Mouse (Mus musculus) CH12.LX (cell line): ENCODE measurements around the gene Hnrnpa3. TPM values are rescaled to one million over a fixed set of nuclear protein-coding genes. Genes with fewer than 3 reads are reported as not detected.

ENCODE experiments used
- DNase-seq: peaks from one replicate; pipeline ENCODE4 v3.0.0-alpha.2; 2013; ENCODE audit errors: extremely low read depth
- H3K27ac ChIP-seq: 2 replicates; pipeline ENCODE4 v1.5.1; 2012; ENCODE audit warnings: low read depth, mild to moderate bottlenecking, control low read depth, moderate library complexity; ENCODE audit not compliant: insufficient read depth
- H3K27me3 ChIP-seq: replicated peaks from 2 replicates; pipeline ENCODE3; 2012; ENCODE audit warnings: inconsistent platforms
- H3K36me3 ChIP-seq, 2 experiments: replicated peaks in 1 of 2; 2 replicates each; pipeline versions ENCODE3 to v1.6.1; 2012; ENCODE audit warnings: inconsistent platforms in 1 of 2, low read length in 1 of 2, mild to moderate bottlenecking in 1 of 2, mixed read lengths in 1 of 2, moderate library complexity in 1 of 2; ENCODE audit not compliant: control insufficient read depth in 1 of 2, insufficient read depth in 1 of 2
- H3K4me1 ChIP-seq, 2 experiments: 2 replicates each; pipeline ENCODE4 v1.6.1; 2012; ENCODE audit warnings: inconsistent platforms in 1 of 2, moderate library complexity in 1 of 2; ENCODE audit not compliant: insufficient read depth in 2 of 2, control insufficient read depth in 1 of 2
- H3K4me2 ChIP-seq: 2 replicates; pipeline ENCODE4 v1.6.1; 2012; ENCODE audit warnings: low read depth, mild to moderate bottlenecking, control low read depth; ENCODE audit not compliant: poor library complexity, insufficient read depth, severe bottlenecking
- H3K4me3 ChIP-seq, 3 experiments: fragments of 150-350 bp in 1 of 3; sonication (generic) in 1 of 3; replicated peaks in 1 of 3; 2 replicates each; pipeline versions ENCODE3 to v1.5.1; 2011 to 2012; ENCODE audit warnings: low read depth in 2 of 3, low read length in 2 of 3, mild to moderate bottlenecking in 2 of 3, moderate library complexity in 2 of 3, control low read depth in 1 of 3, improper control_type of control experiment in 1 of 3, inconsistent platforms in 1 of 3, mixed read lengths in 1 of 3; ENCODE audit not compliant: poor library complexity in 1 of 3
- H3K79me2 ChIP-seq: replicated peaks from 2 replicates; pipeline ENCODE4 v1.6.1; 2012; ENCODE audit warnings: mild to moderate bottlenecking, moderate library complexity; ENCODE audit not compliant: control insufficient read depth, poor library complexity, insufficient read depth, severe bottlenecking; ENCODE audit errors: extremely low read depth
- H3K9ac ChIP-seq: 2 replicates; pipeline ENCODE4 v1.6.1; 2012; ENCODE audit warnings: low read depth, mild to moderate bottlenecking, control low read depth, moderate library complexity; ENCODE audit not compliant: insufficient read depth
- H3K9me3 ChIP-seq: replicated peaks from 2 replicates; pipeline ENCODE3; 2012; ENCODE audit warnings: low read length, inconsistent platforms, mixed read lengths
- CHD2 ChIP-seq: IDR thresholded peaks from 2 replicates; pipeline ENCODE4 v1.6.1; 2011; ENCODE audit warnings: low read length, improper control_type of control experiment
- CTCF ChIP-seq, 2 experiments: IDR thresholded peaks in 1 of 2; conservative IDR thresholded peaks in 1 of 2; 2 replicates each; pipeline ENCODE4 v1.5.1; 2011 to 2012; ENCODE audit warnings: low read depth in 2 of 2, low read length in 2 of 2, improper control_type of control experiment in 1 of 2, inconsistent platforms in 1 of 2, mild to moderate bottlenecking in 1 of 2, moderate library complexity in 1 of 2
- GABPA ChIP-seq: IDR thresholded peaks from 2 replicates; pipeline ENCODE4 v1.6.1; 2012; ENCODE audit warnings: low read depth, low read length, improper control_type of control experiment, inconsistent platforms; ENCODE audit not compliant: insufficient replicate concordance
- HCFC1 ChIP-seq: IDR thresholded peaks from 2 replicates; pipeline ENCODE4 v1.6.1; 2012; ENCODE audit warnings: low read depth, mild to moderate bottlenecking, inconsistent platforms, low read length, improper control_type of control experiment
- JUN ChIP-seq: IDR thresholded peaks from 2 replicates; pipeline ENCODE4 v1.6.1; 2011; ENCODE audit warnings: low read depth, mild to moderate bottlenecking, low read length, improper control_type of control experiment, moderate library complexity; ENCODE audit not compliant: insufficient read depth
- JUND ChIP-seq: conservative IDR thresholded peaks from 2 replicates; pipeline ENCODE4 v1.6.1; 2011; ENCODE audit warnings: low read depth, low read length, improper control_type of control experiment
- KAT2A ChIP-seq: IDR thresholded peaks from 2 replicates; pipeline ENCODE4 v1.6.1; 2012; ENCODE audit warnings: low read length, improper control_type of control experiment, inconsistent platforms; ENCODE audit not compliant: insufficient replicate concordance
- MAFK ChIP-seq: IDR thresholded peaks from 2 replicates; pipeline ENCODE4 v1.6.1; 2011; ENCODE audit warnings: low read length, improper control_type of control experiment; ENCODE audit not compliant: insufficient replicate concordance
- MAZ ChIP-seq: IDR thresholded peaks from 2 replicates; pipeline ENCODE4 v1.6.1; 2012; ENCODE audit warnings: low read depth, mild to moderate bottlenecking, inconsistent platforms, low read length, improper control_type of control experiment, moderate library complexity
- MEF2A ChIP-seq: IDR thresholded peaks from 2 replicates; pipeline ENCODE4 v1.6.1; 2014; ENCODE audit warnings: low read depth, mild to moderate bottlenecking, inconsistent platforms, low read length, improper control_type of control experiment, borderline replicate concordance
- MXI1 ChIP-seq: IDR thresholded peaks from 2 replicates; pipeline ENCODE4 v1.6.1; 2011; ENCODE audit warnings: mild to moderate bottlenecking, low read depth, low read length, improper control_type of control experiment
- NELFE ChIP-seq: IDR thresholded peaks from 2 replicates; pipeline ENCODE4 v1.6.1; 2011; ENCODE audit warnings: low read depth, low read length, improper control_type of control experiment
- NRF1 ChIP-seq: IDR thresholded peaks from 2 replicates; pipeline ENCODE4 v1.6.1; 2014; ENCODE audit warnings: low read depth, mild to moderate bottlenecking, inconsistent platforms, low read length, improper control_type of control experiment, moderate library complexity
- PAX5 ChIP-seq: IDR thresholded peaks from 2 replicates; pipeline ENCODE4 v1.6.1; 2012; ENCODE audit warnings: low read length, inconsistent platforms, mixed read lengths
- POLR2A ChIP-seq: IDR thresholded peaks from 2 replicates; pipeline ENCODE4 v1.6.1; 2011; ENCODE audit warnings: low read depth, mild to moderate bottlenecking, improper control_type of control experiment, low read length
- SMC3 ChIP-seq: IDR thresholded peaks from 2 replicates; pipeline ENCODE4 v1.6.1; 2011; ENCODE audit warnings: low read depth, low read length, improper control_type of control experiment
- USF1 ChIP-seq: IDR thresholded peaks from 2 replicates; pipeline ENCODE4 v1.6.1; 2014; ENCODE audit warnings: low read depth, mild to moderate bottlenecking, inconsistent platforms, low read length, improper control_type of control experiment
- ZC3H11A ChIP-seq: IDR thresholded peaks from 2 replicates; pipeline ENCODE4 v1.6.1; 2012; ENCODE audit warnings: low read depth, mild to moderate bottlenecking, inconsistent platforms, low read length, improper control_type of control experiment
- ZKSCAN1 ChIP-seq: IDR thresholded peaks from 2 replicates; pipeline ENCODE4 v1.6.1; 2012; ENCODE audit warnings: low read depth, inconsistent platforms, low read length, improper control_type of control experiment, borderline replicate concordance
- ZMIZ1 ChIP-seq: IDR thresholded peaks from 2 replicates; pipeline ENCODE4 v1.6.1; 2012; ENCODE audit warnings: low read depth, mild to moderate bottlenecking, inconsistent platforms, low read length, improper control_type of control experiment
- ZNF384 ChIP-seq: IDR thresholded peaks from 2 replicates; pipeline ENCODE4 v1.6.1; 2012; ENCODE audit warnings: low read depth, low read length, improper control_type of control experiment, inconsistent platforms
- dilution Hi-C: fragments of 300-500 bp; cut with MboI; formaldehyde crosslinking; loops from 2 replicates; pipeline ENCODE4 v1.14.3; 2020; ENCODE audit warnings: low sequenced_read_pairs; ENCODE audit not compliant: extremely low pct_unique_long_range_greater_than_20kb, extremely low pct_ligation_motif_present
- in situ Hi-C: fragments of 300-500 bp; cut with MboI; formaldehyde crosslinking; loops from 3 replicates; pipeline ENCODE4 v1.14.3; 2019; ENCODE audit warnings: low sequenced_read_pairs, low pct_ligation_motif_present, low pct_unique_long_range_greater_than_20kb, mixed read lengths
- polyA plus RNA-seq: library from polyadenylated mRNA; unstranded; fragments of >175 nt; gene quantifications from 2 replicates; pipeline ENCODE4 v1.2.1, GENCODE M21; 2012; ENCODE audit warnings: low read depth; ENCODE audit not compliant: insufficient read length
- total RNA-seq, 2 experiments: library from RNA; depleted of rRNA; stranded (reverse); fragments of 300-350 nt in 1 of 2; fragments of >200 nt in 1 of 2; gene quantifications; 2 replicates each; pipeline ENCODE4 v1.2.3; 2012 to 2014

Gene Hnrnpa3
- total and polyA plus RNA-seq, 3 experiments, result 83.1 to 373 (median 229) TPM

- no peaks in the 10 kb centered on the region for H3K9me3 ChIP-seq
- DNase-seq, result no peak
- H3K27me3 ChIP-seq, result no peaks in the 10 kb centered on the region
- H3K4me3 ChIP-seq, result no peak overlapping the region
- in situ Hi-C loops, result loop anchor here (10.0 kb wide), 1 partner anchor 95 kb away; no protein-coding TSS in a partner anchor
- dilution Hi-C loops, result no loop called here
- H3K36me3 ChIP-seq, result peaks cover 32 to 56% of the 10 kb centered on the region in 2 experiments
- H3K9ac ChIP-seq, result no peak overlapping the region
- no peak overlapping the region for H3K4me2 ChIP-seq
- H3K79me2 ChIP-seq, result peaks cover 44% of the 10 kb centered on the region
- no peak overlapping the region for H3K27ac ChIP-seq
- TF ChIP-seq JUND (no peak), ZC3H11A (no peak), CHD2 (no peak), ZNF384 (no peak), MAFK (no peak), NRF1 (no peak), ZKSCAN1 (no peak), MXI1 (no peak), USF1 (no peak), JUN (no peak), GABPA (no peak), SMC3 (no peak), NELFE (no peak)
- peaks cover 10 to 49% of the 10 kb centered on the region in 2 experiments; a peak in 3 of 4 replicates for H3K4me1 ChIP-seq
Measured at GRCm38 (mm10) chr2:75679947-75680346, 20.9 kb downstream of the Hnrnpa3 start.

GRCm38 (mm10) chr2:75681439-75681838 is 22.4 kb downstream of the Hnrnpa3 start:
- TF ChIP-seq ZMIZ1 (no peak), KAT2A (no peak), MAZ (no peak), MEF2A (no peak), SMC3 (no peak), ZNF384 (no peak), CTCF (conservative IDR thresholded peaks at IDR 0.05 in 1 of 2, IDR thresholded peaks at IDR 0.05 in 1 of 2; ENCODE audit: low read depth in 2 of 2, low read length in 2 of 2) (no peak), PAX5 (no peak), HCFC1 (no peak), POLR2A (no peak)
- H3K9me3 ChIP-seq, result no peaks in the 10 kb centered on the region
- H3K9ac ChIP-seq, result no peak overlapping the region
- H3K4me3 ChIP-seq, result no peak overlapping the region
- H3K4me2 ChIP-seq, result no peak overlapping the region
- peaks cover 22 to 42% of the 10 kb centered on the region in 2 experiments for H3K36me3 ChIP-seq
- dilution Hi-C loops (no loop called here), in situ Hi-C loops (loop anchor here (10.0 kb wide), 1 partner anchor 93 kb away; no protein-coding TSS in a partner anchor)
- H3K4me1 ChIP-seq, result peaks cover 14 to 64% of the 10 kb centered on the region in 2 experiments; a peak in 3 of 4 replicates
- H3K79me2 ChIP-seq, result peaks cover 49% of the 10 kb centered on the region
- no peak for DNase-seq
- H3K27me3 ChIP-seq, result no peaks in the 10 kb centered on the region
- H3K27ac ChIP-seq, result no peak overlapping the region
